Mouse (Mus musculus): ENCODE results near the gene Fscn2.
A peak's percentile ranks its signal among the peaks of the same experiment; 100 is the strongest.

Fscn2 gene

GRCm38 (mm10) chr11:120361295-120361694 lies at the start of gene Fscn2:
TSS of gene Fscn2 (plus strand) at chr11:120361534.
- DNase-seq (ENCODE audit: low read depth, low spot score), result no peak

DNA sequence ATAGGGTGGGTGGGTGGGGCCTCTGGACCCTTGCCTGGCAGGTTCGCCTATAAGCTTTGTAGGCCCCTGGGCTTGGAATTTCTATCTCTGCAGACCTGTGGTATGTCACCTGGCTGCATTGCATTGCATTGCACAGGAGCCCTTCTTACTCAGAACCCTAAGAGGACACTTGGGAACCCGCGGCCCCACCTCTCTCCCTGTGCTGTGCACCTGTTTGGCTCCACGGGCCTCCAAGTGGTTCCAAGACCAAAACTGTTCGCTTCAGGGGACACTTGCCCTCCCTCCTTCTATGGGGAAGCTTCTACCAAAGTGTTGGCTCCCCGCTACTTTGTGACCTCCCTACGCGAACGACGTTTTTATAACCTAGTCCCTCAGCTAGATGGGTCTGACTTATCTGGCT lies 49.8 kb upstream of the Fscn2 start:
- DNase-seq (ENCODE audit: low read depth, low spot score), result no peak

DNA sequence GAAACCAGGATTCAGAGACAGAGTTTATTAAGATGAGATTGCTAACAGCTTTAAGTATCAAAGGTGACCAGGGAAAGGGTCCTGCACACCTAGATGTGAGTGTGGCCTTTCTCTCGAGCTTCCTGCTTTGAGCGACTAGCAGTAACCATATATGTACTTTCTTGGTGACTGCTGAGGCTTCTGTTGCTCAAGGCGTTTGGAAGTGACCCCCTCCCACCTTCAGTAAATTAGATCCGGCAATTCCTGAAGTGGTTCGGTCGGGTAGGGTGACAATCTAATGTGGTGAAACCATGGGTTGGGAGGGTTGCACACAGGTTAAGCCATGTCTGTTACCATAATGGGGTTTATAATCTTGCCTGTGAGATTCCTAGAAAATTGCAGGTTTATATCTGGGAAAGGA lies 49.3 kb upstream of the Fscn2 start:
- DNase-seq (ENCODE audit: low read depth, low spot score), result no peak

DNA sequence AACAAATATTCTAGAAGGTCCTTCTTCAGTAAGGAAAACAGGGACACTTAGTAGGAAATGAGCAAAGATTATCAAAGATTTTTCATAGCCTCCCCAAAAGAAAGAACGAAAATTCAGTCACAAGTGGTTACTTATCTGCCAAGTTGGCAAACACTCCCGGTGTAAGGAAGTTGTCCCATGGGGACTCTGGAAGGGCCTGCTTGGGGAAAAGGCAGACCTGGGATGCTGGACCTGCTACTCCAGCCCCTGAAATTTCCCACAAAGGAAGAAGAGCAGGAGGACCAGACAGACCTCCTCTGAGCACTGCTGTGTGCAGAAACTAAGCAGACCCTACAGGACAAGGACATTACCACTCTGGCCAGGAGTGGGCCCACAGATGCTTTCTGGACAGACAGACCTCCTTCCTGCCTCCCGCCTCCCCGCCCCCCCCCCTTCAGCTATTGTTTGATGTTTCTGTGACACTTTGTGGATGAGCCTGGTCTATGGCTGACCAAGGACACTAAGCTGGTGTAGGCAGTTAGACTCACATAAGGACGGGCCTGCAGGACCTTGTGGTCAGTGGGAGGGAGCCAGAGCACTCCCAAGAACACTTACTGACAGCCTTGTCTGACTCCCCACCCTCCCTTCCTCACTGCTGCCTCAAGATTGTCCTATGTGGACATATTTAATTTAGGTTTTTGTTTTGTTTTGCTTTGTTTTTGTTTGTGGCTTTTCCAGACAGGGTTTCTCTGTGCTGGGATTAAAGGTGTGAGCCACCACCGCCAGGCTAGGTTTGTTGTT lies 47.2 kb upstream of the Fscn2 start:
- DNase-seq (ENCODE audit: low read depth, low spot score), result no peak

GRCm38 (mm10) chr11:120314721-120315415 lies 46.5 kb upstream of the Fscn2 start:
- no peak for DNase-seq (ENCODE audit: low read depth, low spot score)

DNA sequence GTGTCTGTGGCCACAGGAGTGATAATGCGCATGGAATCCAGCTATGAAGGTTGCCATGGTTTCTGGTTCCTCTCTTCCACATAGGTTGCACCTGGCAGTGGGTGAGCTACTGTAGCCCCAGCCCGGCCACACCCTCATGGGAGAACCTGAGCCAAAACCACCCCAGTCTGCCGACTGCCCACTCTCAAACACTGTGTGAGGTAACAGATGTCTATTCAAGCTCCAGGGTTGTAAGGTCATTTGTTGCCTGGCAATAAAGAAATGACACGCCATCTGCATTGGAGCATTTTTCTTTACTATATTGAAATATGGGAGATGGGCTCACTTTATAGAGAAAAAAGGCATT lies 45.9 kb upstream of the Fscn2 start:
- no peak for DNase-seq (ENCODE audit: low read depth, low spot score)

- DNase-seq (ENCODE audit: low read depth, low spot score), result peak; percentile 77
These were observed 45.3 kb upstream of the Fscn2 start for GRCm38 (mm10) chr11:120315832-120316689.

- no peak for DNase-seq (ENCODE audit: low read depth, low spot score)
These were observed 44.6 kb upstream of the Fscn2 start for GRCm38 (mm10) chr11:120316690-120317254.

DNA sequence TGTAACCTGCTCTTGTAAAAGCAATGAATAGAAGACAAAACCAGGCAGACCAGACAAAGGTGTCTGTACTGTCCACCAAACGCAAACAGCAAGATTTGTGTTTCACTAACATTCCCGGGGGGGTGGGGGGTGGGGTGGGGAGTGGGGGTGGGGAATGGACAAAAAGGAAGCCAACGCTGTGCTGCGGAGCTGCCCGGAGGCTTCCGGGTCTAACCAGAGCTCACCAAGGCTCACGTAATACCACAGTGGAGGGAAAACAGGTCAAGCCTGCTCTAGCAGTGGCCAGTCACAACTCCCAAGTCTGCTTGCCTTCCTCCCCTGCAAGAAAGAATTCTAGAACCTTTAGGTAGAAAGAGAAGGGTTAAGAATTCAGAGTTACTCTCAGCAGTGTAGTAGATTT lies 43.9 kb upstream of the Fscn2 start:
- no peak for DNase-seq (ENCODE audit: low read depth, low spot score)

DNA sequence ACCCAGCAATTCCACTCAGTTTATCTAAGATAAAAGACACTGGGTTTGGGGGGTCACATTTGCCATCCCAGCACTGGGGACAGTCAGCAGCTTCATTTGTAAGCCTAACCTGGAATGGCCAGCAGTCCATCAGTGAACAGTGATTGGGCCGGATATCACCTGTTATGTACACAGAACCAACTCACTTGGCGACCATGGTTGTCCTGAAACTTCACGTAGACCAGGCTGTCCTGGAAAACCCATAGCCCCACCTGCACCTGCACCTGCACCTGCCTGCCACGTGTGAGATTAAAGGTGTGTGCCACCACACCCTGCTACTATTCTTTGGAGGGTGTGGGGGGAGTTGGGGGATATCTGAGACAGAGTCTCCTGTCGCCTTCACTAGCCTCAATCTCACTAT lies 42.0 kb upstream of the Fscn2 start:
- no peak for DNase-seq (ENCODE audit: low read depth, low spot score)

GRCm38 (mm10) chr11:120320156-120320555 lies 41.2 kb upstream of the Fscn2 start:
- DNase-seq (ENCODE audit: low read depth, low spot score), result no peak

- no peak for DNase-seq (ENCODE audit: low read depth, low spot score)
These were observed 25.8 kb upstream of the Fscn2 start for GRCm38 (mm10) chr11:120335431-120336021.

GRCm38 (mm10) chr11:120337447-120337846 lies 23.9 kb upstream of the Fscn2 start:
- no peak for DNase-seq (ENCODE audit: low read depth, low spot score)

DNA sequence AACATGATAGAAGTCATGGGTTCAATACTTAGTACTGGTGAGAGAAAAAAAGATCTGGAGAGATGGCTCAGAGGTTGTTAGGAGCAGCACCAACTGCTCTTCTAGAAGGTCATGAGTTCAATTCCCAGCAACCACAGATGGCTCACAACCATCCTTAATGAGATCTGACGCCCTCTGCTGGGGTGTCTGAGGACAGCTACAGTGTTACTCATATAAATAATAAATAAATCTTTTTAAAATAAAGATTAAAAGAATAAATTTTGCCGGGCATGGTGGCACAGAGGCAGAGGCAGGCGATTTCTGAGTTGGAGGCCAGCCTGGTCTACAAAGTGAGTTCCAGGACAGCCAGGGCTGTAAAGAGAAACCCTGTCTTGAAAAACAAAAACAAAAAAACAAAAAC lies 22.5 kb upstream of the Fscn2 start:
- no peak for DNase-seq (ENCODE audit: low read depth, low spot score)

DNA sequence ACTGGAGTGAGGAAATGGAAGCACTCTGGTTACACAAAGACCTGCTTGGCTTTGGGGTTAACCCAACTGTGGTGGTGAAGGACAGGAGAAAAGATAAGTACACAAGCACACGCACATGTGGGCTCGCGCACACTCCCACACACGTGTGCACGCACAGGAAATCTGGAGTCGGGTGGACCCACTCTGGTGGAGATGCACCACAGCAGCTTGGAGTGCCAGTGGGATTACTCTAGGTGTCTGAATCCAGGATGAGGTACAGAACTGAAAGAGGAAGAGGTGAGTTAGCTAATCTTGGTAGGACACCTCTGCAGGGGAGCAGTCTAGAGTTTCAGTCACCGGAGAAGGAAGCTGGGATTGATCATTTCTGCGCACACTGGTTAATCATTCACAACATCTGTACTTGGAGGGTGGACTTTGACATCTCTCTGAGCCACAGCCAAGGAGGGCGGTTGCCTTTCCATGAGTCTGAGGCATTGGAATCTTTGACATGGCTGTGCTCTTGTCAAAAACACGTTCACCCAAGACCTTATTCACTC lies 21.3 kb upstream of the Fscn2 start:
- DNase-seq (ENCODE audit: low read depth, low spot score), result no peak

DNA sequence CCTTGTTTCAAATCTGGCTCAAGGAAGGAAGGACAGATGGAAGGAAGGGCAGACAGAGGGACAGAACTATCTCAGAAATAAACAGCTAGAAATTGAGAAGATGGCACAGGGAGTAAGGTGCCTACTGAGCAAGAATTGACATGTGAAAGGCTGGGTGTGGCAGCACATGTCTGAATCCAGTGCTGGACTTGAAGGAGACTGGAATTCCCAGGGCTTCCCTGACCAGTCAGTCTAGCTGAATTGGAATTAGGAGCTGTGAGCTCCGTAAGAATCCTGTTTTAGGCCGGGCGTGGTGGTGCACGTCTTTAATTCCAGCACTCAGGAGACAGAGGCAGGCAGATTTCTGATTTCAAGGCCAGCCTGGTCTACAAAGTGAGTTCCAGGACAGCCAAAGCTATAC lies 19.7 kb upstream of the Fscn2 start:
- DNase-seq (ENCODE audit: low read depth, low spot score), result no peak

- no peak for DNase-seq (ENCODE audit: low read depth, low spot score)
These were observed 18.6 kb upstream of the Fscn2 start for GRCm38 (mm10) chr11:120342656-120343160.

GRCm38 (mm10) chr11:120343519-120344309 lies 17.6 kb upstream of the Fscn2 start:
- DNase-seq (ENCODE audit: low read depth, low spot score), result no peak

DNA sequence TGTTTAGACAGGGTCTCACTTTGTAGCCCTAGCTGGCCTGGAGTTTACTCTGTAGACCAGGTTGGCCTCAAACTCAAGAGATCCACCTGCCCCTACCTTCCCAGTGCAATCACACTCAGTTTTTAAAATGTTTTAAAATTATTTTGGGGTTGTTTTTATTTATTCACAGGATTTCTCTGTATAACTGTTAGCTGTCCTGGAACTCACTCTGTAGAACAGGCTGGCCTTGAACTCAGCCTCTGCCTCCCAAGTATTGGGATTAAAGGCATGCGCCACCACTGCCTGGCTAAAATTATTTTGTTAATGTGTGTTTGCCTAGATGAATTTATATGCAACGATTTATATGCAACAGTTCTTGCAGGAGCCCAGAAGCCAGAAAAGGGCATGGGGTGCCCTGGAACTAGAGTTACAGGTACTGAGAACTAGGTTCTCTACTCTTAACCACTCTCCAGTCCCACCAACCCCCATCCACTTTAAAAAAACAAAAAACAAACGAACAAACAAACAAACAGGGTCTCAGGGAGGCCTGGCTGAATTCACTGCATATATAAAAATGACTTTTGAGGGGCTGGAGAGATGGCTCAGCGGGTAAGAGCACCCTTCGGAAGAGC lies 16.9 kb upstream of the Fscn2 start:
- DNase-seq (ENCODE audit: low read depth, low spot score), result no peak
